Mouse (Mus musculus) liver, adult (tissue): ENCODE data around the gene Fezf2.

ENCODE experiments used
- GATA4 ChIP-seq: IDR thresholded peaks from 2 replicates; pipeline ENCODE4 v1.6.1; 2014; ENCODE audit warnings: mild to moderate bottlenecking, low read length; ENCODE audit not compliant: insufficient replicate concordance

Fezf2 gene

GRCm38 (mm10) chr14:12303106-12303505, 44.9 kb downstream of the Fezf2 start:
- TF ChIP-seq GATA4: no peak

GRCm38 (mm10) chr14:12300677-12301076, 47.3 kb downstream of the Fezf2 start:
- TF ChIP-seq GATA4: no peak

GRCm38 (mm10) chr14:12300275-12300674, 47.7 kb downstream of the Fezf2 start:
- TF ChIP-seq GATA4: no peak

GRCm38 (mm10) chr14:12299654-12300053, 48.3 kb downstream of the Fezf2 start:
- no peak for TF ChIP-seq GATA4

- TF ChIP-seq GATA4: no peak
These were observed 48.8 kb downstream of the Fezf2 start for GRCm38 (mm10) chr14:12299171-12299570.

- no peak for TF ChIP-seq GATA4
These were observed 51.6 kb downstream of the Fezf2 start for GRCm38 (mm10) chr14:12296391-12296790.
